Mouse (Mus musculus): ENCODE results near the gene Fibin. TPM values are rescaled to one million over a fixed set of nuclear protein-coding genes. Genes with fewer than 3 reads are reported as not detected.
A peak's percentile ranks its signal among the peaks of the same experiment; 100 is the strongest.

Fibin gene
- polyA plus RNA-seq, 1 experiment from 2014 or later, result 56.8 TPM

DNA sequence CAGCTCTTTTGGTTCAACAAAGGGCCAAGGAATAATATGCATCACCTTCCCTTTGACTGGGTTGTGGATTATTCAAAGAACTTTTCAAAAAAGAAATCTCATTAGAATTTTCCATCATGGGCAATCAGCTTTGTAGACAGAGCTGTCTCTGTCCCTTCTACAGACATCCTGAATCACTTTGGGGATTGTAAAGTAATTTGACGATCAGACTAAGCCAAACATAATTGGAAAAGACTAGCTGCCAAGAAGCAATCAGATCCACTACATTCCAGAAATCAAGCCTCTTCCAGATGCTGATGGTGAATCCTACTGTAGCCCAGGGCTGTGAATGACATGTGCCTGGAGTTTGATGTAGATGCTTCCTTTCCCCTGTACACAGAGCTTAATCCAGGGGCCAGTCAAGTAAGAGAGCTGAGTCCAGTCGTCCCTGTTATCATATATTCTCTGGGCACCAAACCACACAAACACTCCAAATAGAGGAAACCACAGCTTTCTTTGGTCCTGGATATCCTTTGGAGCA, 49.6 kb downstream of the Fibin start:
- 38% methylated on average over 2 of the region's 2 CpGs for WGBS

More for the DNA sequence above, 49.6 kb downstream of the Fibin start:
- H3K36me3 ChIP-seq, result no peaks in the 10 kb centered on the region
- H3K27me3 ChIP-seq, result no peaks in the 10 kb centered on the region
- H3K4me2 ChIP-seq (replicated peaks), result no peak overlapping the region
- H3K4me1 ChIP-seq, result no peaks in the 10 kb centered on the region
- H3K9ac ChIP-seq, result no peak overlapping the region
- 0 out of 2 replicates have a peak, but pooled peaks have one; percentile 52 for ATAC-seq (ENCODE audit: insufficient number of reproducible peaks, insufficient read depth, low FRiP score, low TSS enrichment)
- H3K9me3 ChIP-seq, result no peaks in the 10 kb centered on the region
- H3K27ac ChIP-seq, result no peak overlapping the region; the same call in 1 of the 2 replicates
- H3K4me3 ChIP-seq, result no peak overlapping the region

Other genes with a start within 250 kb of the Fibin start
- gene Bbox1, start 48.6 kb downstream of the Fibin start, polyA plus RNA-seq (2016; fragmentation: Nextera tagmentation; extraction: Ambion mirVana), result 0.23 and 0.32 TPM in 2 replicates
- not detected in 2 replicates for gene Slc5a12, start 234.1 kb upstream of the Fibin start, polyA plus RNA-seq (2016; fragmentation: Nextera tagmentation; extraction: Ambion mirVana)